Mouse (Mus musculus) thymus, postnatal 25 days (tissue): Measurements from ENCODE around the gene Scgb2b27.
"Not testable (repeated sequence)": the region's sequence is repeated elsewhere in the genome, so short reads cannot be mapped to it uniquely, and the experiment has no call there.

Source experiments
- DNase-seq: peaks from one replicate; pipeline ENCODE4 v3.0.0; 2022

The Scgb2b27 gene

DNA sequence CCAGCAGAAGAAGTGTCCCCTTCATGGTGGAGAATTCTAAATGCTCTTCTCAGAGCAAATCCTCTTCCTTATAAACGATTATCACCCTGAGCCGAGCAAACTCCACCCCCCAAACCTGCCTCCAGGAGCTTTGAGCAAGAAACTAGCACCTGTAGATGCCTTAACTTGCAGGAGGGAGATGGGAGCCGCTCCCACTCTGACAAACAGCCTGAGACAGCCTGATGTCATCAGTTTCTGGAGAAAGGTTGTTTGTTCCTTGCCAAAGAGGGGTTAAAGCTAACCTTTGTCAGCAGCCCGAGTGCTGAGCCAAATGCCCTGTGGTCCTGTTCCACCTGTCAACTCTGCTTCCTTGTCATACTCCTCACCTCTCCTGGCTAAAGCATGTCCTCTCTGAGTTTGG, at the start of gene Scgb2b27:
Scgb2b27 (minus strand) TSS at position 101 of the 400 bp plus-strand sequence.
- no peak for DNase-seq

DNA sequence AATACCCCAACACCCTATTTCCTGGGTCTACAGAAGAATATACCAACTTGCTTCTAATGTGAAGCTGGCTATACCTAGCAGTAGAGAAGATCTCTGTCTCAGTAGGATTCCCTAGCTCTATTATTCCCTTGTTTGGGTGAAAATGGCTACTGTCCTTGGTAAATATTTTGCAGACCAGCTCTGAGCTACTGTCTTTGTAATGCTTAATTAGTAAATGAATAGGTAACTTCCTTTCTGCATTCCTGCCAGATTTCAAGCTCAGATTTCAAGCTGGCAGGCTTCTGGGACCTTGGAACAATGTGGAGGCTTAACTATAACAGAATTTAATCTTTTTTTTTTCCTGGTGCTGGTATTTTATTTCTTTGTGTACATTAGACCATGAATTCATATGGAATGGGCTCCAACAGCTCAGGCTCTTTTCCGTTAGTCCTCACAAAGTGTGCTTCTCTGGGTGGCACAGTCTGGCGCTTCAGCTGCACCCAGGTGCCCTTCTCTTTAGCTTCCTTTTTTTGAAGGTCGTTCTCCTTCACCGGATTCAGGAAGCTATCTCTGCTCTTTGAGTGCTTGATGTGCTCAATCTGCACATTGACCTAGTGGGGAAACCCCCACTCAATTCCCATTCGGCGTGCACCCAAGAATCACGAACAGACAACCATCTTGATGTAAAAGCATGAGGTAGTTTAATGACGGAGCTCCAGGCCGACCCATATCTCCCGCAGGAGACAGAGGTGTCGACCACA, 22.5 kb upstream of the Scgb2b27 start:
- not testable (repeated sequence) for DNase-seq

DNA sequence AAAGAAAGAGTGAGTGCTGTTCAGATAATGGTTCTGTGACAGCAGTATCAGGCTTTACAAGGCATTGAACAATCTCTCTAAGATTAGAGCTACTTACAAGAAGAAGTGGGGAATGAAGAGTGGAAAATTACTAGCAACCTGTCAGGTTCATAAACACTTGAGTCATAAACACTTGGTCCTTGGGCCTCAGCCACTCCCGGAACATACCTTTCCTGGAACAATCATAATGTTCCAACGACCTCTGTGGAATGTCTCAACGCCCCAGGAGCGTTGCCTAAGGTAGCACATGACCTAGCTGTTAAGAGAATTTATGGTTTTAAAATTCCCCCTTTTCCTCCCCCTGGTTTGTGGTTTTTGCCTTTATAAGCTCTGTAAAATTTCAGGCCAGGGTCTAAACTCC, 20.8 kb upstream of the Scgb2b27 start:
- DNase-seq: not testable (repeated sequence)

- DNase-seq: no peak
Measured at GRCm38 (mm10) chr7:34030026-34030425, 16.3 kb upstream of the Scgb2b27 start.

GRCm38 (mm10) chr7:34027202-34027601, 13.5 kb upstream of the Scgb2b27 start:
- not testable (repeated sequence) for DNase-seq

DNA sequence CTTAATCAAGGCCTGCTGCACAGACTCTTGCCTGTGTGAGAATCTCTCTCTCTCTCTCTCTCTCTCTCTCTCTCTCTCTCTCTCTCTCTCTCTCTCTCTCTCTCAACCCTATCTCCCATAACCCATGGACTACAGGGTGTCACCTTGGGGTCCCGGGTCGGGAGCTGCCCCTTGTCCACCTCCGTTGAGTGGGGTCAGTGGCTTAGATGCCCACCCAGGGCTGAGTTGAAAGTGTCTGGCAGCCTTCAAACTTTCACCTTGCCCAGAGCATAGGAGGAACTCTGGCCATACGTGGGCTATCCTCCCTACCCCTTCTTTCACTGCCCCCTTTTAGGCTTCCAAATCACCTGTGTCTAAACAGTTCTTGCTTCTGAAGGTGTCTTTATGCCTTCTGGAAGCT, 11.9 kb upstream of the Scgb2b27 start:
- DNase-seq: no peak

GRCm38 (mm10) chr7:34021183-34021582, 7.4 kb upstream of the Scgb2b27 start, which contains the start of gene Scgb1b27:
Gene Scgb1b27, plus strand, starts transcription at chr7:34021483.
- DNase-seq: not testable (repeated sequence)

- DNase-seq: not testable (repeated sequence)
Measured at GRCm38 (mm10) chr7:33982281-33982680, 31.5 kb downstream of the Scgb2b27 start.
